Mouse (Mus musculus) midbrain, embryonic 11.5 days (tissue): ENCODE data around the gene Stard10. TPM values are rescaled to one million over a fixed set of nuclear protein-coding genes. Genes with fewer than 3 reads are reported as not detected.

Experiments
- ATAC-seq: fragments of 200-750 bp; cut with Nextera tagmentation; 2 replicates; pipeline ENCODE4 v1.8.0; 2017; ENCODE audit warnings: moderate TSS enrichment, moderate library complexity; ENCODE audit not compliant: low FRiP score
- DNase-seq: peaks from one replicate; pipeline ENCODE4 v3.0.0; 2015; ENCODE audit warnings: low spot score; ENCODE audit errors: missing footprints
- H3K27ac ChIP-seq: fragments of 300-500 bp; sonication (generic); 2 replicates; pipeline ENCODE4 v1.5.1; 2014; ENCODE audit warnings: low read depth, low read length
- H3K27me3 ChIP-seq: fragments of 300-500 bp; sonication (generic); 2 replicates; pipeline ENCODE4 v1.6.1; 2014; ENCODE audit warnings: mild to moderate bottlenecking, low read length, moderate library complexity, mixed read lengths; ENCODE audit not compliant: control insufficient read depth, insufficient read depth
- H3K36me3 ChIP-seq: fragments of 300-500 bp; sonication (generic); 2 replicates; pipeline ENCODE4 v1.6.1; 2014; ENCODE audit warnings: mild to moderate bottlenecking, low read length, moderate library complexity, mixed read lengths; ENCODE audit not compliant: control insufficient read depth, insufficient read depth
- H3K4me1 ChIP-seq: fragments of 300-500 bp; sonication (generic); 2 replicates; pipeline ENCODE4 v1.6.1; 2014; ENCODE audit warnings: low read length; ENCODE audit not compliant: control insufficient read depth, insufficient read depth
- H3K4me2 ChIP-seq: fragments of 300-500 bp; sonication (generic); 2 replicates; pipeline ENCODE4 v1.6.1; 2014; ENCODE audit warnings: mild to moderate bottlenecking, moderate library complexity
- H3K4me3 ChIP-seq: fragments of 300-500 bp; sonication (generic); 2 replicates; pipeline ENCODE4 v1.5.1; 2014; ENCODE audit warnings: low read depth, low read length
- H3K9ac ChIP-seq: fragments of 300-500 bp; sonication (generic); 2 replicates; pipeline ENCODE4 v1.6.1; 2014; ENCODE audit warnings: low read length
- H3K9me3 ChIP-seq: fragments of 300-500 bp; sonication (generic); 2 replicates; pipeline ENCODE4 v1.6.1; 2016; ENCODE audit warnings: low read length; ENCODE audit not compliant: control insufficient read depth
- WGBS: fragments of 180-500 bp; shearing (Covaris S2); extraction: QIAGEN DNeasy Blood & Tissue Kit; methylation state at CpG from one replicate; pipeline ENCODE4 v1.1.7; 2014; 5-methylcytosine and 5-hydroxymethylcytosine counted together
- polyA plus RNA-seq: library from polyadenylated mRNA; unstranded; fragments of >200 nt; fragmentation: Nextera tagmentation; extraction: Ambion mirVana; gene quantifications from 2 replicates; pipeline ENCODE4 v1.2.1, GENCODE M21; 2014

Gene Stard10
- polyA plus RNA-seq, 1 experiment from 2014 or later: 5.7 TPM

DNA sequence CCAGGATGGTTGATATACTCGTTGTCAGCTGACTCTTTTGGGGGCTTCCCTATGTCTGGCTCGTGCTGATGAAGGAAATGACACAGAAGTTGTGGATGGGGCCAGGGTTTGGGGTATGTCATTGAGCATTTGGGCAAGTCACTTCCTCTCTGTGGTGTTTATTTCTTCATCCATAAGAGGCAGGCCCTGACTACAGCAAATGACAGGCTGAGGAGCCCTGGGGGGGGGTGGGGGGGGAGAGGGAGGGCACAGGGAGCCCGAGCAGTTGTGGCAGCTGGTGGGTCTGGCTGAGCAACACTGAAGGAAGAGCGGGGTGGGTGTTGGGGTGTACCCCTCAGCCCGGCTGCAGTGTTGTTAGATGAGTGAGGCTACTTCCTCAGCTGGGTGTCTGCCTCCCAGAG is 45.9 kb downstream of the Stard10 start:
- no peak for ATAC-seq
- WGBS: 81% methylated on average over 5 of the region's 5 CpGs
- no peak for DNase-seq
- no peak overlapping the region for H3K27ac ChIP-seq
- no peak overlapping the region for H3K4me3 ChIP-seq
- H3K9me3 ChIP-seq: no peaks in the 10 kb centered on the region
- H3K4me2 ChIP-seq: no peak overlapping the region
- no peak overlapping the region for H3K9ac ChIP-seq
- no peaks in the 10 kb centered on the region for H3K27me3 ChIP-seq
- no peaks in the 10 kb centered on the region for H3K36me3 ChIP-seq
- no peaks in the 10 kb centered on the region for H3K4me1 ChIP-seq

DNA sequence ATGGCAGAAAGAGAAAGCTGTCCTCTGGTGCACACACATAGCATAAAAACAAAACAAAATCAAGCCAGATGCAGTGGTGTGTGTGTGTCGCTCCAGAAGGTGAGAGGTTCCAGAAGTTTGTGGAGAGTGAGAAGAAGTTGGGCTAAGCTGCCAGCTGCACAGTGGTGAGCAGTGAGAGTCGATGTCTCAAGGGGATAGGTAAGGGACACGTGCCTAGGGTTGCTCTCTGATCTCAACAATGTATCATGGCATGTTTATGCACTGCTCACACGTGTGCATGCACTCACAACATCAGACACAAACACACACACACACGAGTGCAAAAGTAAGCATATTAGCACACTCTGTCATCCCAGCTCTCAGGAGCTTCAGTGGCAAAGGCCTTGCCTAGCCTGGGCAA is 47.0 kb downstream of the Stard10 start:
- no peak for ATAC-seq
- DNase-seq: no peak
- no peak overlapping the region for H3K9ac ChIP-seq
- H3K4me2 ChIP-seq: no peak overlapping the region
- H3K4me3 ChIP-seq: no peak overlapping the region
- H3K36me3 ChIP-seq: no peaks in the 10 kb centered on the region
- H3K27me3 ChIP-seq: no peaks in the 10 kb centered on the region
- no peaks in the 10 kb centered on the region for H3K9me3 ChIP-seq
- H3K4me1 ChIP-seq: no peaks in the 10 kb centered on the region
- no peak overlapping the region for H3K27ac ChIP-seq
- WGBS: 80% methylated on average over 5 of the region's 5 CpGs

DNA sequence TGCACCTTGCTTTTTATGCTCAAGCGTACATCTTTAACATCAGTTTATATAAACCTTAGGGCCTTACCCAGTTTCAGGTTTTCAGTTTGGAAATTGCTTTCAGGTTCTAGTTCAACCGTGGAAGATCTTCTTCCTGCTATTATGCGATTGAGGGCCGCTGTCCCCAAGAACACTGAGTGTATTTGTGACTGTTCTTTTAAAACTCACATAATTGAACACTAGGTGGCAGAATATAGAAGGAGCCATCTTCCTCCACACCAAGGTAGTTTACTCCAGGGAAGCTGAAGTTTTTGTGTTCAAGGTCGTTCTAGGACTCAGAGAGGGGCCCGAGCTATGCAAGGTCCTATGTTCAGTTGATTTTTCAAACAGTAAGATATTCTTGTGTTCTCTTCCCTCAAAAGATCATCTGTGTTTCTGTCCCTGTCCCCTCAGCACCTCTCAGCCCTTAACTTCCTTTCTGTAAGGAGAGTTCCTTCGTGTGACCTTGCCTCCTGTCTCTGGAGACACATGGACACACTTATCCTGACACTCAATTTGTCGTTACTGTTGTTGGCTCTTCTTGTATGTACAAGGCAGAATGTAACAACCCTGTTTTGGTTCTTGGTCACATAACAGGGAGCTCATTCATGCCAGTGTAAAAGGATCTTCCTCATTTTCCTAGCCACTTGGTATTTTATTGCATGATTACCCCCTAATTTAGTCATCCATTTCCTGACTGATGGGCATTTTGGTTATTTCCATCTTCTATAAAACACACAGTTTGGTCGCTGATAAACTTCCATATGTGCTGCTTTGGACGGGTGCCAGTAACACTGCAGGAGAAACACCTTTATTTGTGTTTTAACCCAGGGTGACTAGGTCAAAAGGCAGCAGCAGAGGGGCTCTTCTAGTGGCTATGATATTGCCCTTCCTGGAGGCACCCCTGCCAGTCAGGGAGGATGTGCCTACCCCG is 51.3 kb downstream of the Stard10 start:
- ATAC-seq (no peak), DNase-seq (peak; percentile 53)
- Histone ChIP-seq H3K9ac (no peak overlapping the region), H3K9me3 (no peaks in the 10 kb centered on the region), H3K27ac (no peak overlapping the region), H3K4me3 (no peak overlapping the region), H3K4me1 (no peaks in the 10 kb centered on the region), H3K36me3 (no peaks in the 10 kb centered on the region), H3K4me2 (no peak overlapping the region), H3K27me3 (no peaks in the 10 kb centered on the region)
- 76% methylated on average over 11 of the region's 11 CpGs for WGBS

- Histone ChIP-seq H3K27me3 (no peaks in the 10 kb centered on the region), H3K4me1 (no peaks in the 10 kb centered on the region), H3K9ac (no peak overlapping the region), H3K4me2 (no peak overlapping the region), H3K9me3 (no peaks in the 10 kb centered on the region), H3K4me3 (no peak overlapping the region), H3K36me3 (no peaks in the 10 kb centered on the region), H3K27ac (no peak overlapping the region)
- WGBS: 78% methylated on average over 7 of the region's 7 CpGs
- ATAC-seq: no peak
- peak; percentile 57 for DNase-seq
Observed at GRCm38 (mm10) chr7:101369666-101370065, 52.8 kb downstream of the Stard10 start.

DNA sequence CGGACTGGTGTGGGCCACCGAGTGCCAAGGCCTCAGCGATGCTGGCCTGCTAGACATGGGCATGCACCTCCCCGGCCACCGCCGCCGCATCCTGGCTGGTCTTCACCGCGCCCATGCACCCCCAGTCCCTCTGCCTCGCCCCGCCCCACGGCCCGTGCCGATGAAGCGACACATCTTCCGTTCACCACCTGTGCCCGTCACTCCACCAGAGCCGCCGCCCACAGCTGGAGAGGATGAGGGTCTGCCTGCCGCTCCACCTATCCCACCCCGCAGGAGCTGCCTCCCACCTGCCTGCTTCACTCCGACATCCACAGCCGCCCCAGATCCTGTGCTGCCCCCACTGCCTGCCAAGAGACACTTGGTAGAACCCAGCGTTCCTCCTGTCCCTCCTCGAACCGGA is 56.2 kb downstream of the Stard10 start:
- no peaks in the 10 kb centered on the region for H3K9me3 ChIP-seq
- no peaks in the 10 kb centered on the region for H3K36me3 ChIP-seq
- H3K4me1 ChIP-seq: no peaks in the 10 kb centered on the region
- DNase-seq: no peak
- H3K27ac ChIP-seq: no peak overlapping the region
- H3K4me2 ChIP-seq: no peak overlapping the region
- no peak overlapping the region for H3K9ac ChIP-seq
- H3K4me3 ChIP-seq: no peak overlapping the region
- WGBS: 82% methylated on average over 26 of the region's 26 CpGs
- no peaks in the 10 kb centered on the region for H3K27me3 ChIP-seq
- ATAC-seq: no peak

GRCm38 (mm10) chr7:101374155-101374554 is 57.3 kb downstream of the Stard10 start:
- ATAC-seq: 0 out of 2 replicates have a peak, but pooled peaks have one; percentile 68
- Histone ChIP-seq H3K4me2 (no peak overlapping the region), H3K4me1 (no peaks in the 10 kb centered on the region), H3K4me3 (no peak overlapping the region), H3K36me3 (no peaks in the 10 kb centered on the region), H3K27me3 (no peaks in the 10 kb centered on the region), H3K27ac (no peak overlapping the region), H3K9me3 (no peaks in the 10 kb centered on the region), H3K9ac (no peak overlapping the region)
- DNase-seq: peak; percentile 88

- 82% methylated on average over 10 of the region's 10 CpGs for WGBS
- Histone ChIP-seq H3K4me3 (no peak overlapping the region), H3K9ac (no peak overlapping the region), H3K4me2 (no peak overlapping the region), H3K36me3 (no peaks in the 10 kb centered on the region), H3K27ac (no peak overlapping the region), H3K27me3 (no peaks in the 10 kb centered on the region), H3K9me3 (no peaks in the 10 kb centered on the region), H3K4me1 (no peaks in the 10 kb centered on the region)
- DNase-seq (peak; percentile 64), ATAC-seq (no peak)
Observed at GRCm38 (mm10) chr7:101376701-101377340, 59.9 kb downstream of the Stard10 start.

DNA sequence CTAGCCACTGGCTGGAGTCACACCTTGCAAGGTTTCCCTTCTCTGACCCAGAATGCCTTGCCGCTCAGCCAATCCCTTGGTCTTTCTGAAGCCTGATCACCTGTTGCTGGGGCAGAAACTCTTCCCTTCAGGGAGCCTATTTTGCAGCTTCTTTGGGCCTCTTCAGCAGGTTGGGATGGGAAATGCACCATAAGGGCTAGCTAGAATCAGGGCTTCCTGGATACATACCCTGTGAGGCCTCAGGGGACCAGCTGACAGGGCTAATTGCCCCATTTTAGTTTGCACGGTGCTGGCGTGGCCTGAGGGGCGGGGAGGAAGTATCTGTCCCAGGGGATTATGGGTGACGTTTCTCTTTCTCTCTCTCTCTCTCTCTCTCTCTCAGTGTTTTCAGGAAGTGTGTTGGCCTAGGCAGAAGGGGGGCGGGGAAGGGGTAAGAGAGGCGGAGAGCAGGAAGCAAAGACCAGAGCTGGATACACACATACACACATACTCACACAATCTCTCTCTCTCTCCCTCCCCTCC is 60.9 kb downstream of the Stard10 start:
- no peaks in the 10 kb centered on the region for H3K4me1 ChIP-seq
- 0 out of 2 replicates have a peak, but pooled peaks have one; percentile 24 for ATAC-seq
- no peaks in the 10 kb centered on the region for H3K36me3 ChIP-seq
- H3K27ac ChIP-seq: no peak overlapping the region
- no peak overlapping the region for H3K9ac ChIP-seq
- no peaks in the 10 kb centered on the region for H3K27me3 ChIP-seq
- no peaks in the 10 kb centered on the region for H3K9me3 ChIP-seq
- 35% methylated on average over 7 of the region's 7 CpGs for WGBS
- DNase-seq: peak; percentile 77
- no peak overlapping the region for H3K4me2 ChIP-seq
- no peak overlapping the region for H3K4me3 ChIP-seq

- H3K9ac ChIP-seq: no peak overlapping the region
Observed at GRCm38 (mm10) chr7:101378285-101378684, 61.4 kb downstream of the Stard10 start.

More at GRCm38 (mm10) chr7:101378285-101378684, 61.4 kb downstream of the Stard10 start:
- Histone ChIP-seq H3K4me1 (no peaks in the 10 kb centered on the region), H3K27me3 (no peaks in the 10 kb centered on the region), H3K4me2 (no peak overlapping the region), H3K4me3 (no peak overlapping the region), H3K27ac (no peak overlapping the region), H3K36me3 (no peaks in the 10 kb centered on the region), H3K9me3 (no peaks in the 10 kb centered on the region)
- ATAC-seq (no peak), DNase-seq (peak; percentile 79)
- 72% methylated on average over 3 of the region's 3 CpGs for WGBS
